Mouse (Mus musculus) olfactory bulb, adult 2 months (tissue): ENCODE results near the gene Rcan1. TPM values are rescaled to one million over a fixed set of nuclear protein-coding genes. Genes with fewer than 3 reads are reported as not detected.

Source experiments
- H3K27ac ChIP-seq: fragments of 200-500 bp; 2 replicates; pipeline ENCODE4 v1.5.1; 2012; ENCODE audit warnings: low read depth, low read length; ENCODE audit not compliant: insufficient read depth
- H3K4me1 ChIP-seq: fragments of 200-500 bp; 2 replicates; pipeline ENCODE4 v1.6.1; 2012; ENCODE audit warnings: low read length; ENCODE audit not compliant: control insufficient read depth, insufficient read depth
- H3K4me3 ChIP-seq: fragments of 200-500 bp; 2 replicates; pipeline ENCODE4 v1.5.1; 2012; ENCODE audit warnings: mild to moderate bottlenecking, low read depth, low read length, moderate library complexity; ENCODE audit not compliant: insufficient read depth
- CTCF ChIP-seq: fragments of 200-500 bp; IDR thresholded peaks from 2 replicates; pipeline ENCODE4 v1.5.1; 2012; ENCODE audit warnings: low read depth, mild to moderate bottlenecking, low read length, moderate library complexity; ENCODE audit not compliant: insufficient read depth
- POLR2A ChIP-seq: fragments of 200-500 bp; IDR thresholded peaks from 2 replicates; pipeline ENCODE4 v1.6.1; 2012; ENCODE audit warnings: mild to moderate bottlenecking, low read depth, low read length, moderate library complexity; ENCODE audit not compliant: insufficient read depth
- WGBS: fragments of 180-500 bp; shearing (Covaris S2); methylation state at CpG from one replicate; pipeline ENCODE4 v1.1.7; 2018; 5-methylcytosine and 5-hydroxymethylcytosine counted together
- polyA plus RNA-seq: library from polyadenylated mRNA; stranded (reverse); fragments of >200 nt; gene quantifications from 2 replicates; pipeline ENCODE4 v1.2.4, GENCODE M21; 2012; ENCODE audit warnings: low replicate concordance; ENCODE audit not compliant: missing spikeins, insufficient read depth, insufficient read length

The Rcan1 gene
- polyA plus RNA-seq, 1 experiment, result not detected

DNA sequence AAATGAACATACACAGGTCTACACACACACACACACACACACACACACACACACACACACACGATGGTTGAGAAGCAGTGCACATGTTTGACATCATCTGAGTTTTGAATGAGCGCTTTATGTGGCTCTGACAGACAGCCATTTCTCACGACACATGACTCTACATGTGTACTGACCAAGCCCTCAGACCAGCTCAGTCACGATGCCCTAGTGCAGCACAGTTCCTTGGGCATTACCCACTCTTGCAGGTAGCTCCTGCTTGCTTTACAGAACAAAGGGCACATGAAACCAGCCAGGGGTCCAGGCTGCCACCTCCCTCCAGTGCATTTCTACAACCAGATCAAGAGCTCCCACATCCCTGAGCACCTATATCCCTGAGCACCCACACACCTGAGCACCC lies 27.7 kb downstream of the Rcan1 start:
- whole genome bisulfite sequencing, result 96% methylated on average over 4 of the region's 4 CpGs
- no peak overlapping the region for H3K27ac ChIP-seq
- H3K4me1 ChIP-seq, result peaks cover 14% of the 10 kb centered on the region; the same call in 1 of the 2 replicates
- TF ChIP-seq POLR2A, result no peak
- no peak for TF ChIP-seq CTCF
- no peak overlapping the region for H3K4me3 ChIP-seq

DNA sequence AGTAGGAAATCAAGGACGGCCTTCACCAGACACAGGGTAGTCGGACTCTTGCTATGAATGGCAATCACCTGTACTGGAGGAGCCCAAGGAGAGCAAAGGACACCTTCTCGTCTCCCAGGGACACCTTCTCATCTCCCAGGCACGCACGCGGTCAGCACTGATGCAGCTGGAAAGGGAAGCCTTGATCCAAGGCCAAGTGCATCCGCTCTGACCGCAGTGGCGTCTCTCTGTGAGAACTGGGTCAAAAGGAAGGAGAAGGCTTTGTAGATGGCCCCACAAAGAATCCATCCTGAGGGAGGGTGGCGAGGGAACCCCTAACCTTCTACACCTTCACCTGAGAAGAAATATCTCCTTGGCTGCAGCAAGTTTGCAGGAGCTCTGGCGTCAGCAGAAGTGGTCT lies 28.5 kb downstream of the Rcan1 start:
- H3K4me1 ChIP-seq, result peaks cover 14% of the 10 kb centered on the region; the same call in 1 of the 2 replicates
- WGBS, result 92% methylated on average over 11 of the region's 11 CpGs
- TF ChIP-seq CTCF (no peak), POLR2A (no peak)
- no peak overlapping the region for H3K27ac ChIP-seq
- H3K4me3 ChIP-seq, result no peak overlapping the region

DNA sequence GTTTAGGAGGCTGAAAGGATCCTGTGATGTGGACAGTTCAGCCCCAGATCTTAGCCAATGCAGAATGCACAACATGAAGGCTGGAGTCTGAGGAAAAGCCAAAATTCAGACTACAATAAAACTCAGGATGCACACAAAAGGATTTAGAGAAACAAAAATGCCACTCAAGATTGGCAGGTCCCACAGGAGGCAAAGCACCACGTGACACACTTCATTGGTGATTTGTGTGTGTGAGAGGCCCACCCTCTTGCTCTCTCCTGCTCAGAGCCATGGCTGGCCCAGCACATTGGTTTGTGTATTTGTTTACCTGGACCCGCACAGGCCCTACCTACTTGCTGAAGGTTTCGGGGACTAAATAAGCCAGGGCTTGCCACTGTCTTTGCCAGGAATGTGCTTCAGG lies 29.5 kb downstream of the Rcan1 start:
- no peak overlapping the region for H3K27ac ChIP-seq
- H3K4me3 ChIP-seq, result no peak overlapping the region
- 70% methylated on average over 3 of the region's 3 CpGs for WGBS
- H3K4me1 ChIP-seq, result peaks cover 18% of the 10 kb centered on the region
- no peak for TF ChIP-seq POLR2A
- TF ChIP-seq CTCF, result no peak

GRCm38 (mm10) chr16:92440229-92440628 lies 30.4 kb downstream of the Rcan1 start:
- TF ChIP-seq CTCF (no peak), POLR2A (no peak)
- no peak overlapping the region for H3K27ac ChIP-seq
- H3K4me1 ChIP-seq, result peaks cover 25% of the 10 kb centered on the region
- no peak overlapping the region for H3K4me3 ChIP-seq
- 80% methylated on average over 8 of the region's 8 CpGs for WGBS

DNA sequence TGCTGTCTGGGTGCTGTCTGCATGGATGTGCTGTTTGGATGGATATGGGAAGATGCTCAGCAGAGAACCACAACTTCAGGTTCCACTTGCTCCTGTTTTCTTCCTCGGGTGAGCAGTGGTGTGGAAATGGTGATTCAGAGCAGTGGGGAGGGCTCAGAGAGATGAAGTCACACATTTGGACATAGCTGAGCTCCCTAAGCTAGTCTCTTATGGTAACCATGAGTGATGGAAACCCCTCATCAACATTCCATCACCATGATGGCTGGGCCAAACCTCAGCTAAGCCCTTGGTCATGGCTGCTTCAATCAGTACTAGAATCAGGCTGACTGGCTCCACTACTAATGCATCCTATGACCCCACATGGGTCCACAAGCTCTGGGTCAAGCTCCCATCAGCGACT lies 30.9 kb downstream of the Rcan1 start:
- H3K4me3 ChIP-seq, result no peak overlapping the region
- H3K4me1 ChIP-seq, result peaks cover 25% of the 10 kb centered on the region
- 61% methylated on average over 2 of the region's 2 CpGs for WGBS
- no peak overlapping the region for H3K27ac ChIP-seq
- TF ChIP-seq CTCF (no peak), POLR2A (no peak)

- Histone ChIP-seq H3K27ac (no peak overlapping the region), H3K4me1 (peaks cover 15% of the 10 kb centered on the region), H3K4me3 (no peak overlapping the region)
- 25% methylated on average over 18 of the region's 18 CpGs for WGBS
- TF ChIP-seq POLR2A (no peak), CTCF (no peak)
Observed at GRCm38 (mm10) chr16:92435431-92435985, 35.2 kb downstream of the Rcan1 start.

- WGBS, result 94% methylated on average over 3 of the region's 3 CpGs
- peaks cover 22% of the 10 kb centered on the region for H3K4me1 ChIP-seq
- TF ChIP-seq CTCF (no peak), POLR2A (no peak)
- H3K4me3 ChIP-seq, result no peak overlapping the region
- no peak overlapping the region for H3K27ac ChIP-seq
Observed at GRCm38 (mm10) chr16:92433176-92433575, 37.5 kb downstream of the Rcan1 start.

DNA sequence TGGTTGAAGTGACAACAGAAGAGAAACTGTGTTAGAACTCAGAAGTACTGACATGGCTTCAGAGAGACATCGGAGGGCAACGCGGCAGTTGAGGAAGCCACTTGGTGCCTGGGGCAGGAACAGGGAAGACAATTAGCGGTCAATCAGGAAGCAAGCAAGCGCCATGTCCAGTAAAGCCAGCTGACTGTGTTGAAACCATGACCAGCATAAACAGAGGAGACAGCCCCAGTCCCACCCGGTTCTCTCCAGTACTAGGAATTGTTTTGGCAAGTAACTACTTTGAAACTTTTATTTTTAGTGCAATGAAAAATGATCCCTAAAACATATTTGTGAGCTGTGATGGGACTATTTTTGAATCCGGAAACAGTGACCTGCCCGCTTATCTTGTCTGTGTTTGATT lies 39.9 kb downstream of the Rcan1 start:
- Histone ChIP-seq H3K4me3 (no peak overlapping the region), H3K27ac (no peak overlapping the region), H3K4me1 (peaks cover 36% of the 10 kb centered on the region)
- TF ChIP-seq POLR2A, result no peak
- no peak for TF ChIP-seq CTCF
- 96% methylated on average over 8 of the region's 8 CpGs for WGBS

- no peak overlapping the region for H3K27ac ChIP-seq
- H3K4me1 ChIP-seq, result peaks cover 34% of the 10 kb centered on the region
- H3K4me3 ChIP-seq, result no peak overlapping the region
- WGBS, result 35% methylated on average over 19 of the region's 19 CpGs
- no peak for TF ChIP-seq POLR2A
- TF ChIP-seq CTCF, result no peak
Observed at GRCm38 (mm10) chr16:92428197-92428950, 42.3 kb downstream of the Rcan1 start.
